Mouse (Mus musculus) adrenal gland, postnatal 0 days (tissue): Measurements from ENCODE around the gene Mybpc2. TPM values are rescaled to one million over a fixed set of nuclear protein-coding genes. Genes with fewer than 3 reads are reported as not detected.

Experiments
- microRNA-seq: library from miRNA; unstranded; fragments of <30 nt; microRNA quantifications from one replicate; pipeline ENCODE4, GENCODE M21; 2016; ENCODE audit warnings: borderline replicate concordance; ENCODE audit not compliant: insufficient number of aligned reads
- polyA plus RNA-seq: library from polyadenylated mRNA; unstranded; fragments of >200 nt; fragmentation: Nextera tagmentation; extraction: Ambion mirVana; gene quantifications from 2 replicates; pipeline ENCODE4 v1.2.1, GENCODE M21; 2015

Gene Mybpc2
- 0.41 and 0.92 TPM in 2 replicates for polyA plus RNA-seq

DNA sequence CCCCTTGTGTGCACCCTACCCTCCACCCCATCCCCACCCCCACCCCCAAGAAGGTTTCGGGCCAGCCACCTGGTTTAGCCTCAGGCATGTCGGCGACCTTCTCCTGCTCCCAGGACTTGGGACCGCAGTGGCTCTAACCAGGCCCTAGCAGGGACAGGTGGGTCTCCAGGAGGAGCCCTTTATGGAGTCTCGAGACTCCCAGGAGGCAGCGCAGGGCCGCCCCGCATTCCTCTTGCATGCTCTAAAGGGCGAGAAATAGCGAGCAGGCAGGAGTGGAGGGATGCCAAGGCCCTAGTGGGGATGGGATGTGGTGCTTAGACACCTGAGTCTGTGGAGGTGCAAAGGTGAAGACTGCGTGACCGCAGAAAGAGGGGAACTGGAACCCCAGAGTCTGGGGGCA lies at the start of gene Mybpc2:
Mybpc2 (minus strand) TSS at position 155 of the 400 bp plus-strand sequence.

DNA sequence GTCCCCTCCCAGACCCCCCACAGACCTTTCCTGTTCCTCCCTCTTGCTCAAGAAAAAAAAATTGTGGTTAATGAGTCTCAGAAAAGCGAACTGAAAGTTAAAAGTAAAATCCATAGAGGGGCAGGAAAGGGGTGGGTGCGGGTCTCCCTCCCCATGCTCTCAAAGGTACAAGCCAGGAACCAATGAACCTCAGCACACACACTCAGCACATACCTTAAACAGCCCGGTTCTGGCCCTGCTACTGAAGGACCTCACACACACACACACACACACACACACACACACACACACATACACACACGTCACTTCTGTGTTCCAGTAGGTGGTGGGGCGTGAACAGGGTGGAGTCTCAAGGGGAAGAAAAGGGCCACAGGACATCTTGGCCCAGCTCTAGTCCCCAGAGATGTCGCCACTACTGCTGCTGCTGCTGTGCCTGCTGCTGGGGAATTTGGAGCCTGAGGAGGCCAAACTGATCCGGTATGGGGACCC lies 47.8 kb upstream of the Mybpc2 start, which contains the start of gene Napsa:
Napsa (plus strand) TSS at position 168 of the 489 bp plus-strand sequence.

GRCm38 (mm10) chr7:44553826-44554225 lies 29.4 kb upstream of the Mybpc2 start, which contains the start of gene Nr1h2:
Gene Nr1h2, minus strand, starts transcription at chr7:44553951.

GRCm38 (mm10) chr7:44548497-44549087 lies 24.1 kb upstream of the Mybpc2 start, which contains the start of gene Pold1:
Gene Pold1, minus strand, starts transcription at chr7:44548849.

DNA sequence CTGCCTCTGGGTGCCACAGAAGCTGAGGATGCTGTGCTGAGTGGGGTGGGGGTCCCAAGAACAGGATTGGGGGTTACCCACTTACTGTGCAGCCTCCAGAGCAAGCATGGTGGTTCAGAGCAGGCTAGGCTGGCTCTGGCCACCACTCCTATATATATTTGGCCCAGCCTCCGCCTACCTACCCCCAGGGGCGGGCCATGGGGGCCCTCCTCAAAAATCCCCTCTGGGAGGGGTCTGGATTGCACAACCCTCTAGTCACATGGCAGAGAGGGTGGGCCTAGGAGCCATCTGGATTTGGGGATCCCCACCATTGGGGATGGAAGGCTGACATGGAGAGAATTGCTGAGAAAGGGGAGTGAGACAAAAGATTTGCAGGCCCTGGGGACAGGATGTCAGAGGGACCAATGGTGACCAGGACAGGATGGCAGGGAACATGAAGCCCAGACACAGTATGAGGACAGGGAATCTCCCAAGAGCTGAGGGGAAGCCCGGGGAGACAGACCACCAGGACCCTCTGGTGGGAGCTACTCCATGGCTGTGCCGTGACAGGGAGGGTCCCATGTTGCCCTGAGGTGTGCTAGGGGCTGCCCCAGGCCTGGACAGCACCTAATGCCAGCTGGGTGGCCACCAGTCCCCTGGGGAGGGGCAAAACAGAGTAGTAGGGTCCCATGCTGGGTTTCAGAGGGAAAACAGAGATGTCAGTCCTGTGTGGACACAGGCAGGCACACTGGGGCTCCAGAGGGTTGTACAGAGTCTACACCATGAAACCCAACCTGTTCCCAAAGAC lies 7.7 kb upstream of the Mybpc2 start, which contains the start of gene Spib:
Spib (minus strand) TSS at position 126 of the 787 bp plus-strand sequence.

GRCm38 (mm10) chr7:44495992-44496770 lies 28.3 kb downstream of the Mybpc2 start, which contains the start of the genes Emc10 and Fam71e1:
Gene Emc10, minus strand, starts transcription at chr7:44496529.
Gene Fam71e1, plus strand, starts transcription at chr7:44496581.

DNA sequence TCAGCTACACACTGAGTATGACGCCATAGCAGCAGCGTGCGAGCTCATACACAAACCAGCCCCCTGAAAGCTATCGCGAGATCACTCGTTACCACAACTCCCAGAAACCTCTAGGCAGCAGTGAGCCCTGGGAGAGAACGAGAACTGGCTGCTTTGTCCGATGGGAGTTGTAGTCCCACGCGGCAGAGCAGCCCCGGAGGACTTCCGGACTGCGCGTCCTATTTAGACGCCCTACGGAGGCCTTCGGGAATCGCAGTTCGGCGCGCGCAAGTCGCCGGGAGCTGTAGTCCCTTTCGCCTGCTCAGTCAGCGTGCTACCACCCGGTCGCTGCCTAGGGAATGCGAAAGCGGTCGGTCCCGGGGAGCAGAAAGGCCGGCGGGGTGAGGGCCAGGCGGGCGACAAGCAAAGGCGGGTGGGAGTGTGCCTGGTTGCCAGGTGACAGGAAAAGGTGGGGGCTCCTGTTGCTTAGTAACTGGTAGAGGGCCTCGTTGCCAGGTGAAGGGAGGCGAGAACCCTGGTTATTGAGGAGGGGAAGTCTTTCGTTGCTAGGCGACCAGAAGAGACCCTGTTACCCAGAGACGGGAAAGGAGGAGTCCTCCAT lies 56.5 kb downstream of the Mybpc2 start, which contains the start of gene Josd2:
Josd2 (plus strand) TSS at position 170 of the 601 bp plus-strand sequence.

GRCm38 (mm10) chr7:44465111-44465510 lies 59.3 kb downstream of the Mybpc2 start, which contains the start of gene Aspdh:
Gene Aspdh, plus strand, starts transcription at chr7:44465391.

Small RNA genes lying within 50 kb of the gene (microRNA-seq; reads per million reads assigned to microRNA genes)
- gene Mir7052 (not detected), gene Mir7053 (not detected)

Other genes starting within 250 kb of the Mybpc2 start
- 9.6 and 11.3 TPM in 2 replicates for gene Clec11a, start 217.8 kb downstream of the Mybpc2 start, polyA plus RNA-seq
- gene Shank1, start 214.4 kb downstream of the Mybpc2 start, polyA plus RNA-seq, result 2.0 and 2.9 TPM in 2 replicates
- gene Syt3, start 140.6 kb downstream of the Mybpc2 start, polyA plus RNA-seq, result 3.1 and 3.6 TPM in 2 replicates
- gene 1700008O03Rik, start 138.8 kb downstream of the Mybpc2 start, polyA plus RNA-seq, result 1.2 and 2.0 TPM in 2 replicates
- 1.3 and 3.1 TPM in 2 replicates for gene Lrrc4b, start 95.6 kb downstream of the Mybpc2 start, polyA plus RNA-seq
- gene Aspdh, start 59.3 kb downstream of the Mybpc2 start, polyA plus RNA-seq, result 1.4 and 2.2 TPM in 2 replicates
- 53.4 and 55.2 TPM in 2 replicates for gene Josd2, start 56.7 kb downstream of the Mybpc2 start, polyA plus RNA-seq
- 102 and 104 TPM in 2 replicates for gene Emc10, start 28.1 kb downstream of the Mybpc2 start, polyA plus RNA-seq
- gene Fam71e1, start 28.1 kb downstream of the Mybpc2 start, polyA plus RNA-seq, result 17.2 and 25.9 TPM in 2 replicates
- 0.50 and 0.86 TPM in 2 replicates for gene Spib, start 7.4 kb upstream of the Mybpc2 start, polyA plus RNA-seq
- gene Pold1, start 24.2 kb upstream of the Mybpc2 start, polyA plus RNA-seq, result 19.6 and 23.4 TPM in 2 replicates
- 63.2 and 98.6 TPM in 2 replicates for gene Nr1h2, start 29.3 kb upstream of the Mybpc2 start, polyA plus RNA-seq
- 3.6 and 4.3 TPM in 2 replicates for gene Napsa, start 47.7 kb upstream of the Mybpc2 start, polyA plus RNA-seq
- gene Kcnc3, start 66.0 kb upstream of the Mybpc2 start, polyA plus RNA-seq, result 0.63 and 2.0 TPM in 2 replicates
- gene Myh14, start 146.2 kb upstream of the Mybpc2 start, polyA plus RNA-seq, result 1.7 and 2.0 TPM in 2 replicates
- not detected in 2 replicates for gene Izumo2, start 184.1 kb upstream of the Mybpc2 start, polyA plus RNA-seq
- 25.8 and 41.4 TPM in 2 replicates for gene Vrk3, start 223.8 kb upstream of the Mybpc2 start, polyA plus RNA-seq
- gene Zfp473, start 226.4 kb upstream of the Mybpc2 start, polyA plus RNA-seq, result 0.16 and 0.37 TPM in 2 replicates